Mouse (Mus musculus) kidney, embryonic 14.5 days (tissue): Measurements from ENCODE around the gene Ecd. TPM values are rescaled to one million over a fixed set of nuclear protein-coding genes. Genes with fewer than 3 reads are reported as not detected.
"Not testable (repeated sequence)": the region's sequence is repeated elsewhere in the genome, so short reads cannot be mapped to it uniquely, and the experiment has no call there.

Experiments used
- ATAC-seq: fragments of 200-750 bp; cut with Nextera tagmentation; 2 replicates; pipeline ENCODE4 v1.8.0; 2017; ENCODE audit warnings: moderate number of reproducible peaks, mild to moderate bottlenecking, moderate TSS enrichment, moderate library complexity; ENCODE audit not compliant: low FRiP score, low TSS enrichment
- H3K27ac ChIP-seq: fragments of 300-500 bp; sonication (generic); 2 replicates; pipeline ENCODE4 v1.5.1; 2014; ENCODE audit warnings: low read depth, mild to moderate bottlenecking, low read length, moderate library complexity, mixed read lengths
- H3K27me3 ChIP-seq: fragments of 300-500 bp; sonication (generic); 2 replicates; pipeline ENCODE4 v1.6.1; 2014; ENCODE audit warnings: mild to moderate bottlenecking, low read length; ENCODE audit not compliant: control insufficient read depth, insufficient read depth
- H3K36me3 ChIP-seq: fragments of 300-500 bp; sonication (generic); 2 replicates; pipeline ENCODE4 v1.6.1; 2014; ENCODE audit warnings: low read length, mixed read lengths; ENCODE audit not compliant: control insufficient read depth, insufficient read depth
- H3K4me1 ChIP-seq: fragments of 300-500 bp; sonication (generic); 2 replicates; pipeline ENCODE4 v1.6.1; 2014; ENCODE audit warnings: low read length, mixed read lengths; ENCODE audit not compliant: control insufficient read depth, insufficient read depth
- H3K4me2 ChIP-seq: fragments of 300-500 bp; sonication (generic); replicated peaks from 2 replicates; pipeline ENCODE4 v1.6.1; 2014; ENCODE audit warnings: low read depth, mild to moderate bottlenecking, low read length
- H3K4me3 ChIP-seq: fragments of 300-500 bp; sonication (generic); 2 replicates; pipeline ENCODE4 v1.5.1; 2014; ENCODE audit warnings: mild to moderate bottlenecking, low read length
- H3K9ac ChIP-seq: fragments of 300-500 bp; sonication (generic); 2 replicates; pipeline ENCODE4 v1.6.1; 2014; ENCODE audit warnings: low read depth, mild to moderate bottlenecking, low read length, moderate library complexity
- H3K9me3 ChIP-seq: fragments of 300-500 bp; sonication (generic); 2 replicates; pipeline ENCODE4 v1.6.1; 2016; ENCODE audit warnings: low read length; ENCODE audit not compliant: control insufficient read depth
- WGBS: fragments of 180-500 bp; shearing (Covaris S2); extraction: QIAGEN DNeasy Blood & Tissue Kit; methylation state at CpG from one replicate; pipeline ENCODE4 v1.1.7; 2014; 5-methylcytosine and 5-hydroxymethylcytosine counted together
- polyA plus RNA-seq: library from polyadenylated mRNA; unstranded; fragments of >200 nt; fragmentation: Nextera tagmentation; extraction: Ambion mirVana; gene quantifications from 2 replicates; pipeline ENCODE4 v1.2.1, GENCODE M21; 2014

The Ecd gene
- polyA plus RNA-seq, 1 experiment from 2014 or later: 66.1 TPM

DNA sequence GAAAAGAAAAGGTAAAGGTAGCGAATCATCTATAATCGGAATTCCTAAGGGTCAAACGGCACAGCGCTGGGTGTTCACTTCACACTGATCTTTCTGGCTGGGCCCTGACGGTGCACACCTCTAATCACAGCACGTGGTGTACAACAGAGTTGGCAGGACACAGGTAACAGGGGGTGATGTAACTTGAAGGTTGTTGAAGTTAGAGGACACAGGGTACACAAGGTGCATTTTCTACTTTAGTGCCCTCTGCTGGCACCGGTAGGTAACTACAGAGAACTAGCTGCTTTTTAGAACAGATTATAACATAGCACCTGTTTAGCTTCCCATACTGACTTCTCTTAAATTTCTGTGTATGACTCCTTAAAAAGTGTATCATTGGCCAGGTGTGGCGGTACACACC is 7.8 kb downstream of the Ecd start:
- no peak for ATAC-seq

DNA sequence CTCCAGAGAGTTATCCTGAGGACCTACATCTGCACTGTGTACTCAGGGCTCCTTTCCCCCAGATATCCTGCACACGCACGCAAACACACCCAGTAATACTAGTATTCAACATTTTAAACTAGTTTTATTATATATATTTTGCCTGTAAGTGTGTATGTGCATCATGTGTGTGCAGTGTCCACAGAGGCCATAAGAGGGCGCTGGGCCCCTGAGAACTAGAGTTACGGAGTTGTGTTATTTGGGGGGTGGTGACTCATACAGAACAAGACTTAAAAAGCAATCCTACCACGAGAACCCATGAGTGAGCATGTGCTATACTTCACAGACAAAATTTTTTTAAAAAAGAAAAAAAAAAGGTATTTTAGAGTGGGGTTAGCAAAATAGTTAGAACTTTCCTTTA is 8.5 kb downstream of the Ecd start:
- Histone ChIP-seq H3K27me3 (no peaks in the 10 kb centered on the region), H3K4me1 (no peaks in the 10 kb centered on the region), H3K4me2 (no peak overlapping the region), H3K9me3 (no peaks in the 10 kb centered on the region), H3K4me3 (no peak overlapping the region), H3K9ac (no peak overlapping the region), H3K27ac (no peak overlapping the region), H3K36me3 (peaks cover 41% of the 10 kb centered on the region)
- no peak for ATAC-seq
- 95% methylated on average over 5 of the region's 5 CpGs for WGBS

More for the DNA sequence above, 7.8 kb downstream of the Ecd start:
- H3K9ac ChIP-seq: no peak overlapping the region
- no peak overlapping the region for H3K4me3 ChIP-seq
- H3K9me3 ChIP-seq: no peaks in the 10 kb centered on the region
- no peak overlapping the region for H3K4me2 ChIP-seq
- WGBS: 85% methylated on average over 8 of the region's 8 CpGs
- H3K27ac ChIP-seq: no peak overlapping the region
- no peaks in the 10 kb centered on the region for H3K27me3 ChIP-seq
- H3K36me3 ChIP-seq: peaks cover 35% of the 10 kb centered on the region
- H3K4me1 ChIP-seq: no peaks in the 10 kb centered on the region

DNA sequence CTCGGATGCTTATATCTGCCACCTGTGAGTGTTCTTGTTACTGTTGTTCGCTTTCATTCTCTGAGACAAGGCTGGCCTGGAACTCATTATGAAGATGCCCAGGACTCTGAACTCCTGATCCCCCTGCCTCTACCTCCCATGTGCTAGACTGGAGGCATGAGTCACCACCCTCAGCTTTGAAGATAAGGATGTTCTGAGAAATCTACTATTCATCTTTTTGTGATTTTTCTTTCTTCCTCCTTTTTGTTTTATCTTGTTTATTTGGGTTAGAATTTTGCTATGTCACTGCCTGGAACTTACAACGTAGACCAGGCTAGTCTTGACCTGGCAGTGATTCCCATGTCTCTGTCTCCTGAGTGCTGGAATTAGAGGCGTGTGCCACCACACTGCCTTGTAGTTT is 16.6 kb downstream of the Ecd start:
- no peaks in the 10 kb centered on the region for H3K27me3 ChIP-seq
- H3K4me2 ChIP-seq: no peak overlapping the region
- H3K36me3 ChIP-seq: peaks cover 77% of the 10 kb centered on the region
- H3K4me3 ChIP-seq: no peak overlapping the region
- ATAC-seq: no peak
- H3K9me3 ChIP-seq: no peaks in the 10 kb centered on the region
- no peak overlapping the region for H3K27ac ChIP-seq
- no peak overlapping the region for H3K9ac ChIP-seq
- WGBS: 93% methylated on average over 4 of the region's 4 CpGs
- no peaks in the 10 kb centered on the region for H3K4me1 ChIP-seq

DNA sequence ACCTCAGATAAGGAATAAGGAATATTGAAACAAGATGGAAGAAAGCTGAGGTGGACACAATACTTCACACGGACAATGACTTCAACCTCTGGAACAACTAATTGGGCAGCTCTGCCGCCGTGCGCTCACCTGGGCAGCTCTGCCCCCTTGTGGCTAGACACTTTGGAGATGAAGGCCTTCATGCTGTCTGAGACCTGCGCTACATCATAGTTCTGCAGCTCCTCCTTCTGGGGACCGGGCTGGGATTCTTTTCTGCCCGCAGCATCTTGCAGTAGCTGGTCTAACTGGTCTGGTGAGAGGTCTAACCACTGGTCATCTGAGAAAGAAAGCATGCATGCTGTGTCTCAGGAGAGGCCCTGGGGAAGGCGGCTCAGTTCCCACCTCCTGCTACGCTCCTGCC is 19.4 kb downstream of the Ecd start:
- Histone ChIP-seq H3K4me1 (no peaks in the 10 kb centered on the region), H3K9me3 (no peaks in the 10 kb centered on the region), H3K9ac (no peak overlapping the region), H3K36me3 (peaks cover 61% of the 10 kb centered on the region), H3K27ac (no peak overlapping the region), H3K27me3 (no peaks in the 10 kb centered on the region), H3K4me2 (no peak overlapping the region), H3K4me3 (no peak overlapping the region)
- ATAC-seq: no peak; the same call in 1 of the 2 replicates
- WGBS: 70% methylated on average over 9 of the region's 9 CpGs

DNA sequence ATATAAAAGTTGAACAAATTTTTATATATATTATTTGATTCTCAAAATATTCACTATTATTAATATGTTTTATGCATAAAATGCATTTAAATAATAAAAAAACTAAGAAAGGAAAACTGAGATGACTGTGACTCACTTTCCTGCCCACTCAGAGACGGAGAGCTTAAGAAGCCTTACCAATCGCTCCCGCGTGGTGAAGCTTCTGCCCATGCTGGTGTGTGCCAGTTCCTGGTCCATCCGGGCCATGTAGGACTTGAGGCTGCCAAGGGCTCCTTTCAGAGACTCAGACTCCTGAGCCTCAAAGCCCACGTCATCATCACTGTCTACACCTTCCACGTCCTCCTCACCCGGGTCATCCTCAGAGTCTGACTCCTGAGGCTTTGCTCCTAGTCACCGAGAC is 23.7 kb downstream of the Ecd start:
- no peak for ATAC-seq
- H3K4me2 ChIP-seq: no peak overlapping the region
- H3K27ac ChIP-seq: no peak overlapping the region
- no peak overlapping the region for H3K4me3 ChIP-seq
- 94% methylated on average over 9 of the region's 9 CpGs for WGBS
- H3K4me1 ChIP-seq: no peaks in the 10 kb centered on the region
- no peaks in the 10 kb centered on the region for H3K9me3 ChIP-seq
- H3K9ac ChIP-seq: no peak overlapping the region
- peaks cover 59% of the 10 kb centered on the region for H3K36me3 ChIP-seq
- no peaks in the 10 kb centered on the region for H3K27me3 ChIP-seq

DNA sequence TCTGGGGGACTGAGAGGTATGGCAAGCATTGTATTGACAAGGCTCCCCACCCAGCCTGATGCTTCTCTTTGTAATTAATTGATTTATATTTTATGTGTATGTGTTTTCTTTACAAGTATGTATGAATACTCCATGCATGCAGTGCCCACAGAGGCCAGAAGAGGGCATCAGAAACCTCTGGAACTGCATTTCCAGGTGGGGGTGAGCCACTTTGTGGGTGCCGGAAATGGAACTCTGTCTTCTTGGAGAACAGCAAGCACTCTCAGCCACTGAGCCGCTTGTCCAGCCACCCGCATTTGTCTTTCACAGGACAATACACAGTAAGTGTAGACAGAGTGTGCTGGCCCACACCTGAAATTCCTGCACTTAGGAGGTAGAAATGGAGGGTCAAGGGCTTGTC is 28.5 kb downstream of the Ecd start:
- H3K27ac ChIP-seq: no peak overlapping the region
- no peak overlapping the region for H3K4me2 ChIP-seq
- WGBS: 82% methylated on average over 3 of the region's 3 CpGs
- no peak for ATAC-seq
- H3K4me1 ChIP-seq: no peaks in the 10 kb centered on the region
- H3K36me3 ChIP-seq: peaks cover 42% of the 10 kb centered on the region
- no peak overlapping the region for H3K4me3 ChIP-seq
- H3K9me3 ChIP-seq: no peaks in the 10 kb centered on the region
- no peaks in the 10 kb centered on the region for H3K27me3 ChIP-seq
- H3K9ac ChIP-seq: no peak overlapping the region

DNA sequence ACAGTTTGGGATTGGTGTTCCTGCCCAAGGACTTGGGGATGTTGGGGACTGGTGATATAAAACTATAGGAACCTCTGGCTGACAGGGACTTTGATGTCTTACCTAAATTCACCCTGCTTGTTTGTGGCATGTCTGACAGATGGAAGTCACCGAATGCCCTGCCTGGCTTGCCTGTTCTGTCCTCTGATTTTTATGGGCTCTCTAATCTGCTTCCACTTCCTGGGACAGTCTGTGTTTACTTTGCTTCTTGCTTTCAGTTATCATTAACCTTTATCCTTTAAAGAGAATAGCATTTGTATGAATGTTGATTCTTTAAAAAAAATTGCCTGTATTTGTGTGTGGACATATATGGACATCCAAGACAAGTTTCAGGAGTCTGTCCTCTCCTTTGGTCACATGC is 32.8 kb downstream of the Ecd start:
- ATAC-seq: no peak

DNA sequence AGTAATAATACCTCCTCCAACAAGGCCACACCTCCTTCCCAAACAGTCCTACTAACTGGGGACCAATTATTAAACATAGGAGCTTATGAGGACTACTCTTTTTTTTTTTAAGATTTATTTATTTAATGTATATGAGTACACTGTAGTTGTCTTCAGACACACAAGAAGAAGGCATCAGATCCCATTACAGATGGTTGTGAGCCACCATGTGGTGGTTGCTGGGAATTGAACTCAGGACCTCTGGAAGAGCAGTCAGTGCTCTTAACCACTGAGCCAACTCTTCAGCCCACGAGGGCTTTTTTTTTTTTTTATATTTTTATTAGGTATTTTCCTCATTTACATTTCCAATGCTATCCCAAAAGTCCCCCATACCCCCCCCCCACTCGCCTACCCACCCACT is 42.8 kb downstream of the Ecd start:
- not testable (repeated sequence) for H3K4me3 ChIP-seq, H3K9ac ChIP-seq, H3K27ac ChIP-seq, H3K9me3 ChIP-seq, H3K27me3 ChIP-seq, H3K4me2 ChIP-seq, ATAC-seq, H3K4me1 ChIP-seq
- peaks cover 14% of the 10 kb centered on the region for H3K36me3 ChIP-seq
- 43% methylated on average over 2 of the region's 2 CpGs for WGBS

More for the DNA sequence above, 32.8 kb downstream of the Ecd start:
- H3K4me1 ChIP-seq: no peaks in the 10 kb centered on the region
- peaks cover 26% of the 10 kb centered on the region for H3K36me3 ChIP-seq
- H3K4me2 ChIP-seq: no peak overlapping the region
- no peak overlapping the region for H3K27ac ChIP-seq
- H3K9ac ChIP-seq: no peak overlapping the region
- no peaks in the 10 kb centered on the region for H3K27me3 ChIP-seq
- H3K9me3 ChIP-seq: no peaks in the 10 kb centered on the region
- H3K4me3 ChIP-seq: no peak overlapping the region
- WGBS: 41% methylated on average over 1 of the region's 1 CpGs

DNA sequence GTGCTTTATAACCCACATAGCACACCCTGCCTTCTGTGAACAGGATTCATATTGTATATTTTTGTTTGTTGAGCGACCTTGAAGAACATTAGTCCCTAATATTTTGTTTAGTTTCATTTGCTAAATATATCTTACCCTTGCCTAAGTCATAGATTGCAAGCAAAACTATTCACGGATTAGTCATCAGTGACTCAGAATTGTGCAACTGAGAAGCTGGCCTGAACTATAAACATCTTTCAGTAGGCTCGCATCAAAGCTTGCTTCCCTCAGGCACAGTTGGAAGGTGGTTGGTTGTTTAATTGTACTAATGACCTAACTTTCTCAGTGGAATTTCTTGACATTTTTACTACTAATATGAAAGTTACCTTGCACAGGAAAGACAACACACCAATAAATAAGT is 49.8 kb downstream of the Ecd start:
- H3K36me3 ChIP-seq: no peaks in the 10 kb centered on the region
- H3K4me1 ChIP-seq: peaks cover 5% of the 10 kb centered on the region; the same call in 1 of the 2 replicates
- no peak for ATAC-seq
- H3K9me3 ChIP-seq: no peaks in the 10 kb centered on the region
- no peak overlapping the region for H3K4me3 ChIP-seq
- H3K27ac ChIP-seq: no peak overlapping the region
- 86% methylated on average over 3 of the region's 3 CpGs for WGBS
- no peaks in the 10 kb centered on the region for H3K27me3 ChIP-seq
- H3K9ac ChIP-seq: no peak overlapping the region
- no peak overlapping the region for H3K4me2 ChIP-seq

DNA sequence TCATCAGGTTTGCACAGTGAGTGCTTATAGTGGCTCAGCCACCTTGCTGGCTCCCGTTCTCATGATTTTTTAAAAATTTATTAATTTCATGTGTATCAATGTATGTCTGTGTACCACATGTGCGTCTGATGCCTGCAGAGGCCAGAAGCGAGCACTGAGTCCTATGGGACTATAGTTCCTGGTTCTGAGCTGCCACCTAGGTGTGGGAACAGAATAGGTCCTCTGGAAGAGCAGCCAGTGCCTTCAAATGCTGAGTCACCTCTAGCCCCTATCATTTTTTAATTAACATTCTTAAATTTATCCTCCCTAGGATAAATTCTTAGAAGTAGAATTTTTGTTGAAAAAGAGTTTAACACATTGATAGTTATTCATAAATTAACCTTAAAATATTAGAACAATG is 50.3 kb downstream of the Ecd start:
- no peak overlapping the region for H3K9ac ChIP-seq
- ATAC-seq: no peak
- H3K9me3 ChIP-seq: no peaks in the 10 kb centered on the region
- no peak overlapping the region for H3K27ac ChIP-seq
- no peaks in the 10 kb centered on the region for H3K27me3 ChIP-seq
- no peak overlapping the region for H3K4me3 ChIP-seq
- no peaks in the 10 kb centered on the region for H3K36me3 ChIP-seq
- H3K4me2 ChIP-seq: no peak overlapping the region
- H3K4me1 ChIP-seq: peaks cover 5% of the 10 kb centered on the region; the same call in 1 of the 2 replicates
- WGBS: 83% methylated on average over 3 of the region's 3 CpGs
